Mouse (Mus musculus) heart, adult 2 months (tissue): ENCODE data around the gene Ccdc97.

Source experiments
- CTCF ChIP-seq: fragments of 200-600 bp; IDR thresholded peaks from 2 replicates; pipeline ENCODE4 v1.8.1; 2022; ENCODE audit warnings: antibody characterized with exemption, mild to moderate bottlenecking, moderate library complexity
- POLR2A ChIP-seq: fragments of 200-500 bp; IDR thresholded peaks from 2 replicates; pipeline ENCODE4 v1.6.1; 2011; ENCODE audit warnings: mild to moderate bottlenecking, low read depth, low read length, control low read depth; ENCODE audit not compliant: insufficient read depth

DNA sequence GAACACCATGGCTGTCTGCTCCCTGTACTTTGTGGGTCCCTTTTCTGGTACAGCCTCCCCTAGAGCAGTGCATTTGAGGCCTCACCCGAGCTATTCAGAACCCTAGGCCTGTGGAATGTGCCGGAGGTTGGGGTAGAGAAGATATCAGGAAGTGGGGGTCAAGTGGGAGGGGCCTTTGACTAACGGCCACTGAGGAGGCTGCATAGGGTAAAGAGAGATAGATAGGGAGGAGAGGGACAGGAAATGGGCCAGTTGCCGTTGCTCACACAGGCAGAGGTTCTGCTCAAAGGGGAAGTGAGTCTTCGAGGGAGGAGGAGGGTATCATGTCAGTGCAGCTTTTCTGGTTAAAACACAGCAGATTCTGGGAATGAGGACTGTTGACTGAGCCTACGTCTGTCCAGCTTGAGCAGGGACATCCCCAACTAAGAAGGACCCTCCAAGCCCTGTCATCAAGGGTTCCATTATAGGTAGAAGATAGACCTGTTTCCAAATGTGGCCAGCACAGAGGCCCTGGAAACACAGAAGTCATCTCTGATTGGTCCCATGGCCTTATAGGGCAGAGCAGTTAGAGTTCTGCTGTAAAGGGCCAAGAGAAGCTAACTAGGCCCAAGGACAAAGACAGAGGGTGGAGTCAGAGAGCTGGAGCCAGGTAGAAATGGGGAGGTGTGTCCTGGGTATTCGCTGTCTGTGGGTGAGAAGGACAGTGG is 35.3 kb downstream of the Ccdc97 start:
- no peak for TF ChIP-seq CTCF
- TF ChIP-seq POLR2A: 0 out of 2 replicates have a peak, but pooled peaks have one; percentile 24
